Mouse (Mus musculus) MEL (cell line): ENCODE data around the gene Mroh7. TPM values are rescaled to one million over a fixed set of nuclear protein-coding genes. Genes with fewer than 3 reads are reported as not detected.

Source experiments
- DNase-seq: peaks from one replicate; pipeline ENCODE4 v3.0.0; 2011; ENCODE audit warnings: low read depth, low spot score
- H3K27ac ChIP-seq: 2 replicates; pipeline ENCODE4 v1.5.1; 2012; ENCODE audit warnings: low read depth, mild to moderate bottlenecking, control low read depth, low read length, moderate library complexity; ENCODE audit not compliant: control insufficient read depth
- H3K27me3 ChIP-seq, 2 experiments: fragments of 150-350 bp in 1 of 2; sonication (generic) in 1 of 2; 2 replicates each; pipeline ENCODE4 v1.6.1; 2012; ENCODE audit warnings: low read length in 2 of 2, mild to moderate bottlenecking in 2 of 2, improper control_type of control experiment in 1 of 2, moderate library complexity in 1 of 2; ENCODE audit not compliant: insufficient read depth in 2 of 2, control insufficient read depth in 1 of 2
- H3K36me3 ChIP-seq, 2 experiments: 2 replicates each; pipeline ENCODE4 v1.6.1; 2012 to 2014; ENCODE audit warnings: low read length in 2 of 2, improper control_type of control experiment in 1 of 2, inconsistent platforms in 1 of 2, mild to moderate bottlenecking in 1 of 2; ENCODE audit not compliant: insufficient read depth in 2 of 2, control insufficient read depth in 1 of 2
- H3K4me1 ChIP-seq, 2 experiments: fragments of 150-350 bp in 1 of 2; sonication (generic) in 1 of 2; 2 replicates each; pipeline ENCODE4 v1.6.1; 2012; ENCODE audit warnings: low read length in 2 of 2, improper control_type of control experiment in 1 of 2, mild to moderate bottlenecking in 1 of 2; ENCODE audit not compliant: insufficient read depth in 2 of 2, control insufficient read depth in 1 of 2
- H3K4me3 ChIP-seq, 2 experiments: fragments of 150-350 bp in 1 of 2; sonication (generic) in 1 of 2; 2 replicates each; pipeline ENCODE4 v1.5.1; 2012; ENCODE audit warnings: low read depth in 2 of 2, low read length in 2 of 2, mild to moderate bottlenecking in 2 of 2, moderate library complexity in 2 of 2, control low read depth in 1 of 2, improper control_type of control experiment in 1 of 2; ENCODE audit not compliant: control insufficient read depth in 1 of 2, insufficient read depth in 1 of 2
- H3K79me2 ChIP-seq: 2 replicates; pipeline ENCODE4 v1.6.1; 2012; ENCODE audit warnings: mild to moderate bottlenecking, low read length, moderate library complexity; ENCODE audit not compliant: control insufficient read depth, poor library complexity, insufficient read depth
- H3K9ac ChIP-seq: 2 replicates; pipeline ENCODE4 v1.6.1; 2012; ENCODE audit warnings: low read depth, mild to moderate bottlenecking, control low read depth, low read length, moderate library complexity; ENCODE audit not compliant: control insufficient read depth, poor library complexity, severe bottlenecking
- H3K9me3 ChIP-seq: fragments of 150-350 bp; sonication (generic); replicated peaks from 2 replicates; pipeline ENCODE4 v1.6.1; 2012; ENCODE audit warnings: mild to moderate bottlenecking, low read length, improper control_type of control experiment, moderate library complexity; ENCODE audit not compliant: insufficient read depth
- BHLHE40 ChIP-seq: IDR thresholded peaks from 2 replicates; pipeline ENCODE4 v1.6.1; 2012; ENCODE audit warnings: low read depth, mild to moderate bottlenecking, inconsistent platforms, low read length, improper control_type of control experiment, borderline replicate concordance
- CHD1 ChIP-seq: IDR thresholded peaks from 2 replicates; pipeline ENCODE4 v1.6.1; 2012; ENCODE audit warnings: low read depth, mild to moderate bottlenecking, inconsistent platforms, low read length, improper control_type of control experiment
- CHD2 ChIP-seq: IDR thresholded peaks from 2 replicates; pipeline ENCODE4 v1.6.1; 2011; ENCODE audit warnings: low read length, improper control_type of control experiment
- E2F4 ChIP-seq: IDR thresholded peaks from 2 replicates; pipeline ENCODE4 v1.6.1; 2011; ENCODE audit warnings: low read depth, low read length, improper control_type of control experiment, borderline replicate concordance
- ELF1 ChIP-seq: IDR thresholded peaks from 2 replicates; pipeline ENCODE4 v1.6.1; 2014; ENCODE audit warnings: low read depth, mild to moderate bottlenecking, inconsistent platforms, low read length, improper control_type of control experiment, moderate library complexity
- EP300 ChIP-seq, 2 experiments: IDR thresholded peaks; 2 replicates each; pipeline ENCODE4 v1.6.1; 2011; ENCODE audit warnings: improper control_type of control experiment in 2 of 2, low read length in 2 of 2, low read depth in 1 of 2, mild to moderate bottlenecking in 1 of 2
- GATA1 ChIP-seq: IDR thresholded peaks from 2 replicates; pipeline ENCODE4 v1.6.1; 2011; ENCODE audit warnings: low read depth, low read length, improper control_type of control experiment
- HCFC1 ChIP-seq: IDR thresholded peaks from 2 replicates; pipeline ENCODE4 v1.6.1; 2012; ENCODE audit warnings: low read depth, mild to moderate bottlenecking, inconsistent platforms, low read length, improper control_type of control experiment, moderate library complexity
- KAT2A ChIP-seq: conservative IDR thresholded peaks from 2 replicates; pipeline ENCODE4 v1.6.1; 2012; ENCODE audit warnings: low read depth, low read length, improper control_type of control experiment, inconsistent platforms
- MAFK ChIP-seq: IDR thresholded peaks from 2 replicates; pipeline ENCODE4 v1.6.1; 2011; ENCODE audit warnings: low read depth, mild to moderate bottlenecking, low read length, improper control_type of control experiment, borderline replicate concordance
- MAX ChIP-seq: IDR thresholded peaks from 2 replicates; pipeline ENCODE4 v1.6.1; 2011; ENCODE audit warnings: low read length, improper control_type of control experiment
- MAZ ChIP-seq: IDR thresholded peaks from 2 replicates; pipeline ENCODE4 v1.6.1; 2012; ENCODE audit warnings: low read depth, mild to moderate bottlenecking, inconsistent platforms, low read length, improper control_type of control experiment
- MEF2A ChIP-seq: IDR thresholded peaks from 2 replicates; pipeline ENCODE4 v1.6.1; 2014; ENCODE audit warnings: low read depth, mild to moderate bottlenecking, inconsistent platforms, low read length, improper control_type of control experiment; ENCODE audit not compliant: poor library complexity, insufficient replicate concordance, severe bottlenecking; ENCODE audit errors: extremely low read depth
- MXI1 ChIP-seq: IDR thresholded peaks from 2 replicates; pipeline ENCODE4 v1.6.1; 2011; ENCODE audit warnings: mild to moderate bottlenecking, low read depth, low read length, improper control_type of control experiment
- MYB ChIP-seq: IDR thresholded peaks from 2 replicates; pipeline ENCODE4 v1.6.1; 2011; ENCODE audit warnings: mild to moderate bottlenecking, low read depth, low read length, improper control_type of control experiment
- MYC ChIP-seq: IDR thresholded peaks from 2 replicates; pipeline ENCODE4 v1.6.1; 2011; ENCODE audit warnings: low read depth, mild to moderate bottlenecking, low read length, improper control_type of control experiment, moderate library complexity
- NELFE ChIP-seq: IDR thresholded peaks from 2 replicates; pipeline ENCODE4 v1.6.1; 2011; ENCODE audit warnings: low read depth, low read length, improper control_type of control experiment
- NRF1 ChIP-seq: IDR thresholded peaks from 2 replicates; pipeline ENCODE4 v1.6.1; 2014; ENCODE audit warnings: low read depth, mild to moderate bottlenecking, inconsistent platforms, low read length, improper control_type of control experiment, moderate library complexity; ENCODE audit not compliant: poor library complexity, insufficient read depth, severe bottlenecking
- POLR2A ChIP-seq, 2 experiments: IDR thresholded peaks; 2 replicates each; pipeline ENCODE4 v1.6.1; 2011 to 2012; ENCODE audit warnings: low read length in 2 of 2, mild to moderate bottlenecking in 2 of 2, control low read depth in 1 of 2, improper control_type of control experiment in 1 of 2, low read depth in 1 of 2, moderate library complexity in 1 of 2; ENCODE audit not compliant: control insufficient read depth in 1 of 2, insufficient read depth in 1 of 2, poor library complexity in 1 of 2
- POLR2AphosphoS5 ChIP-seq: IDR thresholded peaks from 2 replicates; pipeline ENCODE4 v1.6.1; 2012; ENCODE audit warnings: low read depth, borderline replicate concordance, mild to moderate bottlenecking, inconsistent platforms, low read length, moderate library complexity, mixed read lengths
- TCF12 ChIP-seq: IDR thresholded peaks from 2 replicates; pipeline ENCODE4 v1.6.1; 2014; ENCODE audit warnings: low read depth, mild to moderate bottlenecking, inconsistent platforms, low read length, improper control_type of control experiment, moderate library complexity
- USF1 ChIP-seq: IDR thresholded peaks from 2 replicates; pipeline ENCODE4 v1.6.1; 2014; ENCODE audit warnings: low read depth, mild to moderate bottlenecking, inconsistent platforms, low read length, improper control_type of control experiment, moderate library complexity
- USF2 ChIP-seq, 2 experiments: IDR thresholded peaks; 2 replicates each; pipeline ENCODE4 v1.6.1; 2011 to 2012; ENCODE audit warnings: improper control_type of control experiment in 2 of 2, low read length in 2 of 2, borderline replicate concordance in 1 of 2, inconsistent platforms in 1 of 2, low read depth in 1 of 2, mild to moderate bottlenecking in 1 of 2; ENCODE audit not compliant: insufficient read depth in 1 of 2
- ZC3H11A ChIP-seq: IDR thresholded peaks from 2 replicates; pipeline ENCODE4 v1.6.1; 2012; ENCODE audit warnings: low read depth, mild to moderate bottlenecking, inconsistent platforms, low read length, improper control_type of control experiment
- ZKSCAN1 ChIP-seq: IDR thresholded peaks from 2 replicates; pipeline ENCODE4 v1.6.1; 2012; ENCODE audit warnings: low read depth, mild to moderate bottlenecking, inconsistent platforms, low read length, improper control_type of control experiment, moderate library complexity
- ZNF384 ChIP-seq: IDR thresholded peaks from 2 replicates; pipeline ENCODE4 v1.6.1; 2012; ENCODE audit warnings: low read depth, mild to moderate bottlenecking, inconsistent platforms, low read length, improper control_type of control experiment
- polyA plus RNA-seq, 2 experiments: library from polyadenylated mRNA; stranded (reverse) in 1 of 2; unstranded in 1 of 2; fragments of >175 nt in 1 of 2; fragments of >200 nt in 1 of 2; gene quantifications; 2 replicates each; pipeline versions ENCODE4 v1.2.1 to v1.2.4; 2012; ENCODE audit warnings: low replicate concordance in 2 of 2, low read depth in 1 of 2; ENCODE audit not compliant: insufficient read length in 2 of 2, insufficient read depth in 1 of 2, missing spikeins in 1 of 2
- total RNA-seq: library from RNA; depleted of rRNA; stranded (reverse); fragments of 300-350 nt; gene quantifications from 2 replicates; pipeline ENCODE4 v1.2.3, GENCODE M21; 2012

Gene Mroh7
- total and polyA plus RNA-seq, 3 experiments, result 0.03 TPM; not detected in 2

- Histone ChIP-seq H3K36me3 (peaks cover 0 to 4% of the 10 kb centered on the region in 2 experiments; a peak in 1 of 4 replicates), H3K9me3 (no peaks in the 10 kb centered on the region), H3K9ac (no peak overlapping the region), H3K4me3 (no peak overlapping the region), H3K27ac (no peak overlapping the region), H3K79me2 (no peaks in the 10 kb centered on the region), H3K27me3 (peaks cover 0 to 1% of the 10 kb centered on the region in 2 experiments; a peak in 1 of 4 replicates), H3K4me1 (peaks cover 0 to 3% of the 10 kb centered on the region in 2 experiments; a peak in 2 of 4 replicates)
- no peak for DNase-seq
- TF ChIP-seq EP300 (IDR thresholded peaks at IDR 0.05; ENCODE audit: low read depth in 1 of 2, low read length in 2 of 2) (no peak), MAX (no peak), NRF1 (no peak), ZNF384 (peak; percentile 95), CHD1 (no peak), POLR2AphosphoS5 (no peak), MXI1 (no peak), CHD2 (no peak), KAT2A (no peak), MAFK (no peak), E2F4 (no peak), ZC3H11A (no peak), ZKSCAN1 (no peak), HCFC1 (0 out of 2 replicates have a peak, but pooled peaks have one; percentile 22), ELF1 (no peak), MYB (no peak), NELFE (no peak)
Measured at GRCm38 (mm10) chr4:106645797-106646196, 84.9 kb downstream of the Mroh7 start.

DNA sequence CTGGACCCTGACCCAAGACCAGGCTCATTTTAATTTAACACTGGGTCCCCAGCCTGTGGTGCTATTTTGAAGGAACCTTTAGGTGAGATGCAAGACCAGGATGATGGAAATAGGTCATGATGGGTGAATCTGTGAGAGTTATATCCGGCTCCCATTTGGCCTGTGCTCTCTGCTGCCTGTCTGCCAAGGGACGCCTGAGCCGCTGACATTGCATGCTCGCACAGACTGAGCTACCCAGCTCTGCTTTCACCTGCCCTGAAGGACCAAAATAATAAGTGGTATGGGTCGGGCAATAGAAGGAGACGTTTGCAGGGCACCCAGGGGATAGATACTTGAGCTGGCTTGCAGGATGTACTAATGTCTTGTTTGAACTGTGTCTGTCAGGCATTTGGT lies 86.5 kb downstream of the Mroh7 start:
- H3K9ac ChIP-seq, result no peak overlapping the region
- H3K9me3 ChIP-seq, result no peaks in the 10 kb centered on the region
- H3K27ac ChIP-seq, result no peak overlapping the region
- H3K79me2 ChIP-seq, result no peaks in the 10 kb centered on the region
- TF ChIP-seq GATA1 (no peak), USF2 (IDR thresholded peaks at IDR 0.05; ENCODE audit: borderline replicate concordance in 1 of 2, insufficient read depth in 1 of 2, low read depth in 1 of 2, low read length in 2 of 2) (no peak), USF1 (no peak), MYC (no peak), MAZ (no peak), ZNF384 (no peak), KAT2A (no peak), MEF2A (no peak), POLR2A (IDR thresholded peaks at IDR 0.05; ENCODE audit: control insufficient read depth in 1 of 2, insufficient read depth in 1 of 2, low read depth in 1 of 2, low read length in 2 of 2, poor library complexity in 1 of 2) (no peak), MXI1 (no peak), BHLHE40 (no peak), POLR2AphosphoS5 (no peak), MAX (no peak), ZKSCAN1 (no peak), TCF12 (no peak), HCFC1 (no peak), MYB (no peak)
- TF ChIP-seq, all 39 proteins: peak for 0
- H3K36me3 ChIP-seq, result no peaks in the 10 kb centered on the region
- no peak for DNase-seq
- no peaks in the 10 kb centered on the region; a peak in 1 of 4 replicates for H3K4me1 ChIP-seq
- H3K4me3 ChIP-seq, result no peak overlapping the region
- peaks cover 0 to 1% of the 10 kb centered on the region in 2 experiments; a peak in 1 of 4 replicates for H3K27me3 ChIP-seq
